Mouse (Mus musculus) spleen, adult 2 months (tissue): ENCODE data around the gene C1qa. TPM values are rescaled to one million over a fixed set of nuclear protein-coding genes. Genes with fewer than 3 reads are reported as not detected.
A peak's percentile ranks its signal among the peaks of the same experiment; 100 is the strongest.

Experiments
- DNase-seq, 2 experiments: peaks; one replicate each; pipeline versions ENCODE4 v3.0.0 to v3.0.0-alpha.2; 2012 to 2021; ENCODE audit warnings: low spot score in 2 of 2, low read depth in 1 of 2
- H3K27ac ChIP-seq: fragments of 200-500 bp; 2 replicates; pipeline ENCODE4 v1.5.1; 2012; ENCODE audit warnings: low read length, inconsistent platforms; ENCODE audit not compliant: insufficient read depth
- H3K27me3 ChIP-seq: fragments of 200-500 bp; 2 replicates; pipeline ENCODE4 v1.6.1; 2012; ENCODE audit warnings: mild to moderate bottlenecking, moderate library complexity, low read length, inconsistent platforms; ENCODE audit not compliant: control insufficient read depth, insufficient read depth
- H3K36me3 ChIP-seq: fragments of 200-500 bp; 2 replicates; pipeline ENCODE4 v1.6.1; 2012; ENCODE audit warnings: mild to moderate bottlenecking, low read length, inconsistent platforms; ENCODE audit not compliant: control insufficient read depth, insufficient read depth
- H3K4me1 ChIP-seq: fragments of 200-500 bp; 2 replicates; pipeline ENCODE4 v1.6.1; 2011; ENCODE audit warnings: inconsistent platforms; ENCODE audit not compliant: control insufficient read depth, insufficient read depth, insufficient read length
- H3K4me3 ChIP-seq: fragments of 200-500 bp; 2 replicates; pipeline ENCODE4 v1.5.1; 2011; ENCODE audit warnings: mild to moderate bottlenecking, inconsistent platforms; ENCODE audit not compliant: insufficient read depth, insufficient read length; ENCODE audit errors: extremely low read depth
- CTCF ChIP-seq: fragments of 200-500 bp; IDR thresholded peaks from 2 replicates; pipeline ENCODE4 v1.5.1; 2011; ENCODE audit warnings: mild to moderate bottlenecking, inconsistent platforms; ENCODE audit not compliant: insufficient read depth, insufficient read length, insufficient replicate concordance; ENCODE audit errors: extremely low read depth
- POLR2A ChIP-seq: fragments of 200-500 bp; IDR thresholded peaks from 2 replicates; pipeline ENCODE4 v1.6.1; 2011; ENCODE audit warnings: low read depth, low read length, inconsistent platforms
- WGBS: fragments of 180-500 bp; shearing (Covaris S2); methylation state at CpG from one replicate; pipeline ENCODE4 v1.1.7; 2018; 5-methylcytosine and 5-hydroxymethylcytosine counted together
- polyA plus RNA-seq: library from polyadenylated mRNA; depleted of rRNA; stranded (reverse); fragments of >200 nt; gene quantifications from 2 replicates; pipeline ENCODE4 v1.2.3, GENCODE M21; 2012

C1qa gene
- polyA plus RNA-seq, 1 experiment = 227 TPM

DNA sequence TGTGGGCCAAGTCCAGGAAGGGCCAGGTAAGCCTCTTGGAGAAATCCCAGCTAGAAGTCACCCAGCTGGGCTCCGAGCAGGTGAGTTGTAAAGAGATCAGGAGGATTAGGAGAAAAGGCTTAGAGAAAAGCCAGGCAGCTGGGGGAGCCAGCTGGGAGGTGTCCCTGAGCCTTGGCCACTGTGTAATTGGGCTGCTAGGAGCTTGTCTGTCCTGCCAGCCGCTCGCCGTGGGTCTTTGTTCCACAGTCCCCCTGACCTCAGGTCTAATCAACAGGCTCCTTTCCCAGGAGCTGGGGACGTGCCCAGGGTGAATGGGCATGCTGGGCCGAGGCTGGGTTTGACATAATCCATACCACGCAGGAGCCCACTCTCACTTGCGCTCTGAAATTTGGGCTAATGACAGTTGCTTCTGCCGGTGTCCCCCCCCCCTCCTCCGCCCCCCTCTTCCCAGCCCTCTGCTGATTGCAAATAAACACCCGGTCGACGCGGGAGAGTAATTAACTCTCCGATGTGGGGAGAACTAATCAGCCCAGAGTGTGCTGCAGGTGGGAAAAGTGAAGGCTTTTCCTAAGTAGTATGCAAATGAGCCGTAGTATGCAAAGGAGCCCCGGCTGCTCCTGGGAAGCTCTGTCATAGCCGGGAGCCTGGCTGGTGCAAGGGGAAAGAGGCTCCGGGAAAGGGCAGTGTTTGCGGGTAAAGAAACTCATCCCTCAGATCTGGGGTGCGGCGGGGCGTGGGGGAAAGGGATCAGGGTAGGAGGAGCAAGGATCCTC is 6.3 kb upstream of the C1qa start:
- 6% methylated on average over 23 of the region's 23 CpGs for WGBS
- Histone ChIP-seq H3K4me1 (no peaks in the 10 kb centered on the region), H3K27ac (no peak overlapping the region), H3K27me3 (0 out of 2 replicates have a peak, but pooled peaks cover 3% of the 10 kb centered on the region), H3K4me3 (no peak overlapping the region), H3K36me3 (no peaks in the 10 kb centered on the region)
- no peak for TF ChIP-seq POLR2A
- no peak for DNase-seq

DNA sequence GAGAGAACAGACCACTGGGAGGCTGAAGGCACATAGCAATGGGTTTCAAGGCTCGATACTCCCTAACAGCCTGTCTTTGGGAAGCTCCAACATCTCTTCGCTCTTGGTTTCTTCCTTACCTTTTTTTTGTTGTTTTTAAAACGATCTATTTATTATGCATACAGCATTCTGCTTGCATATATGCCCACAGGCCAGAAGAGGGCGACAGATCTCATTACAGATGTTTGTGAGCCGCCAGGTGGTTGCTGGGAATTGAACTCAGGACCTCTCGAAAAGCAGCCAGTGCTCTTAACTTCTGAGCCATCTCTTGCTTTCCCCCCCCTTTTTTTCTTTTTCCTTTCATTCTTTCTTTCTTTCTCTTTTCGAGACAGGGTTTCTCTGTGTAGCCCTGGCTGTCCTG is 551 bp upstream of the C1qa start:
- H3K4me1 ChIP-seq = no peaks in the 10 kb centered on the region
- DNase-seq = no peak
- no peak overlapping the region for H3K27ac ChIP-seq
- no peak overlapping the region for H3K4me3 ChIP-seq
- TF ChIP-seq CTCF (no peak), POLR2A (no peak)
- H3K27me3 ChIP-seq = no peaks in the 10 kb centered on the region
- WGBS = 56% methylated on average over 7 of the region's 7 CpGs
- no peaks in the 10 kb centered on the region for H3K36me3 ChIP-seq

GRCm38 (mm10) chr4:136898084-136898598 is 462 bp downstream of the C1qa start:
- DNase-seq = no peak
- peak overlapping the region; percentile 21; the same call in 1 of the 2 replicates for H3K4me3 ChIP-seq
- H3K4me1 ChIP-seq = no peaks in the 10 kb centered on the region
- no peaks in the 10 kb centered on the region for H3K27me3 ChIP-seq
- TF ChIP-seq POLR2A (no peak), CTCF (no peak)
- WGBS = 69% methylated on average over 9 of the region's 9 CpGs
- peak overlapping the region; percentile 69 for H3K27ac ChIP-seq
- no peaks in the 10 kb centered on the region for H3K36me3 ChIP-seq

DNA sequence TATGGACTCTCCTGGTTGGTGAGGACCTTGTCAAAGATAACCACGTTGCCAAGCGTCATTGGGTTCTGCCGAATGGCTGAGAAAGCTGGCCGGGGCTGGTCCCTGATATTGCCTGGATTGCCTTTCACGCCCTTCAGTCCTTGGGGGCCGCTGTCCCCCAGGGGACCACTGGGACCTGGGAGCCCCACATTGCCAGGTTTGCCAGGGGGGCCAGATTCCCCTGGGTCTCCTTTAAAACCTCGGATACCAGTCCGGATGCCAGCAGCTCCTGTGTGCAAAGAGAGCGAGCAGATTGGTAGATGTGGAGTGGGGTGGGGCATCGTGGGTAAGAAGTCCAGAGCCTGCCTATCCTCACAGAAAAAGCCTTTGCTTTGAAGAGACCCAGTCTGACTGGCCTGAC is 2.1 kb downstream of the C1qa start:
- 28% methylated on average over 10 of the region's 10 CpGs for WGBS
- Histone ChIP-seq H3K36me3 (no peaks in the 10 kb centered on the region), H3K27me3 (no peaks in the 10 kb centered on the region), H3K4me3 (no peak overlapping the region), H3K27ac (peak overlapping the region; percentile 30; the same call in 1 of the 2 replicates), H3K4me1 (no peaks in the 10 kb centered on the region)
- DNase-seq = no peak
- no peak for TF ChIP-seq CTCF
- no peak for TF ChIP-seq POLR2A

- Histone ChIP-seq H3K36me3 (no peaks in the 10 kb centered on the region), H3K4me3 (no peak overlapping the region), H3K4me1 (no peaks in the 10 kb centered on the region), H3K27ac (no peak overlapping the region), H3K27me3 (no peaks in the 10 kb centered on the region)
- DNase-seq = no peak
- no peak for TF ChIP-seq CTCF
- TF ChIP-seq POLR2A = no peak
- WGBS = 14% methylated on average over 15 of the region's 15 CpGs
These were observed 2.7 kb downstream of the C1qa start for GRCm38 (mm10) chr4:136895861-136896260.

DNA sequence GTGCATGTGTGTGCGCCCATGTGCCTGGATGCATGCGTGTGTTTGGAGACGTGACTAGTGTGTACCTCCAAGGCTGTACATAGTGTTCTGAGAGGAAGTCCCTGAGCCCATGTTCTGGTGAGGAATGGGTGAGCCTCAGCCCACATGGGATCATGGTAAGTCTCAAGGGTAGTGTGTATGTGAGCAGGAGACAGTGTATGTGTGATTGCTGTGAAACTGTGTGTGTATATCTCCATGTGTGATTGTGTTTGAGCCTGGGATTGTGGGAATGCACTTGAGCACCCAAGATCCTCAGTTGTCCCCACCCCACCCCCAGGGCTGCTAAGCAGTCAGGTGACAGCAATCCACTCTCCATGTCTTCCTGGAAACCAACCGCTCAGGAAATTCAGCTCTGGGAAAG is 3.8 kb downstream of the C1qa start:
- H3K4me3 ChIP-seq = no peak overlapping the region
- H3K27me3 ChIP-seq = no peaks in the 10 kb centered on the region
- no peak for TF ChIP-seq POLR2A
- no peak for TF ChIP-seq CTCF
- 61% methylated on average over 4 of the region's 4 CpGs for WGBS
- DNase-seq = no peak
- H3K27ac ChIP-seq = no peak overlapping the region
- H3K36me3 ChIP-seq = no peaks in the 10 kb centered on the region
- H3K4me1 ChIP-seq = no peaks in the 10 kb centered on the region

GRCm38 (mm10) chr4:136893691-136894543 is 4.7 kb downstream of the C1qa start:
- TF ChIP-seq POLR2A = no peak
- peak; percentile 26; the same call in 1 of the 2 replicates for TF ChIP-seq CTCF
- DNase-seq = no peak
- Histone ChIP-seq H3K27me3 (no peaks in the 10 kb centered on the region), H3K4me1 (no peaks in the 10 kb centered on the region), H3K27ac (no peak overlapping the region), H3K4me3 (no peak overlapping the region), H3K36me3 (no peaks in the 10 kb centered on the region)
- 8% methylated on average over 9 of the region's 9 CpGs for WGBS
